Mouse (Mus musculus) gastrocnemius, postnatal 25 days (tissue): ENCODE measurements around the gene Mob4. TPM values are rescaled to one million over a fixed set of nuclear protein-coding genes. Genes with fewer than 3 reads are reported as not detected.

Experiments used
- DNase-seq: peaks from one replicate; pipeline ENCODE4 v3.0.0; 2022
- total RNA-seq, 2 experiments: library from RNA; stranded (reverse); gene quantifications; 1 replicate in 1 of 2; 2 replicates in 1 of 2; pipeline ENCODE4 v1.2.3; 2021

The Mob4 gene
- total RNA-seq, 2 experiments from 2014 or later, result 34.1 to 38.5 TPM

GRCm38 (mm10) chr1:55131424-55132014 lies 488 bp downstream of the Mob4 start:
- DNase-seq, result no peak

DNA sequence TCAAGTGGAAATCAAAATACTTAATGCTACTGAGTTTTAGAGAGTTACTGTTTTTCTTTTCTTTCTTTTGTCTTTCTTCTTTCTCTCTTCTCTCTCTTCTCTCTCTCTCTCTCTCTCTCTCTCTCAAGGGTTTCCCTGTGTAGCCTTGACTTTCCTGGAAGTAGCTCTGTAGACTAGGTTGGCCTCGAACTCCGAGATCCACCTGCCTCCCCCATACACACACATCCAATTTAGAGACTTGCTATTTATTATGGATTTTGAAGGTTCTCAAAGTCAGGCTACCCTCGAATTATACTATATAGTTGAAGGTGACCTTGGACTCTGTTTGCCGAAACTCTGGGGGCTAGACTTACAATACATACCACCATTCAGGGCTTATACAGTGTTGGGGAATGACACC lies 1.3 kb downstream of the Mob4 start:
- no peak for DNase-seq

- DNase-seq, result no peak
Measured at GRCm38 (mm10) chr1:55133173-55133572, 2.1 kb downstream of the Mob4 start.

- no peak for DNase-seq
Measured at GRCm38 (mm10) chr1:55134301-55134700, 3.3 kb downstream of the Mob4 start.

- no peak for DNase-seq
Measured at GRCm38 (mm10) chr1:55135846-55136245, 4.8 kb downstream of the Mob4 start.

GRCm38 (mm10) chr1:55144338-55144737 lies 13.3 kb downstream of the Mob4 start:
- no peak for DNase-seq

- no peak for DNase-seq
Measured at GRCm38 (mm10) chr1:55145556-55145955, 14.5 kb downstream of the Mob4 start.

- no peak for DNase-seq
Measured at GRCm38 (mm10) chr1:55157329-55157728, 26.3 kb downstream of the Mob4 start.

- DNase-seq, result no peak
Measured at GRCm38 (mm10) chr1:55158211-55158610, 27.2 kb downstream of the Mob4 start.

DNA sequence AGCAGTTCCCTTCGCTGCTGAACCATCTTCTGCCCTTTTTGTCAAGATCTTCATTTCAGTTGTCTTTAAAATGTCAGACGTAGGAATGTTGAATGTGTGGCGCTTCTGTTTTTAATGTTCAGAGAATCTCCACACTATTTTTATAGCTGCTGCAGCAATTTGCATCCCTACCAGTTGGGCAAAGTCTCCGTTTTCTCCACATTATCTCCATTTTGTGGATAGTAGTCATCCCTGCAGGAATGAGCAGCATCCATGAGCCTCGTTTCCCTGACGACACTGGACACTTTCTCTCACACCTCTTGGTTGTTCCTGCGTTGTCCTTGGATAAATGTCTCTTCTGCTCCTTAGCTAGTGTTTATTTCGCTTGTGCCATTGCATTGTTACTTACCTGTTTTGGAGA lies 27.8 kb downstream of the Mob4 start:
- no peak for DNase-seq

- DNase-seq, result no peak
Measured at GRCm38 (mm10) chr1:55160218-55160617, 29.2 kb downstream of the Mob4 start.

DNA sequence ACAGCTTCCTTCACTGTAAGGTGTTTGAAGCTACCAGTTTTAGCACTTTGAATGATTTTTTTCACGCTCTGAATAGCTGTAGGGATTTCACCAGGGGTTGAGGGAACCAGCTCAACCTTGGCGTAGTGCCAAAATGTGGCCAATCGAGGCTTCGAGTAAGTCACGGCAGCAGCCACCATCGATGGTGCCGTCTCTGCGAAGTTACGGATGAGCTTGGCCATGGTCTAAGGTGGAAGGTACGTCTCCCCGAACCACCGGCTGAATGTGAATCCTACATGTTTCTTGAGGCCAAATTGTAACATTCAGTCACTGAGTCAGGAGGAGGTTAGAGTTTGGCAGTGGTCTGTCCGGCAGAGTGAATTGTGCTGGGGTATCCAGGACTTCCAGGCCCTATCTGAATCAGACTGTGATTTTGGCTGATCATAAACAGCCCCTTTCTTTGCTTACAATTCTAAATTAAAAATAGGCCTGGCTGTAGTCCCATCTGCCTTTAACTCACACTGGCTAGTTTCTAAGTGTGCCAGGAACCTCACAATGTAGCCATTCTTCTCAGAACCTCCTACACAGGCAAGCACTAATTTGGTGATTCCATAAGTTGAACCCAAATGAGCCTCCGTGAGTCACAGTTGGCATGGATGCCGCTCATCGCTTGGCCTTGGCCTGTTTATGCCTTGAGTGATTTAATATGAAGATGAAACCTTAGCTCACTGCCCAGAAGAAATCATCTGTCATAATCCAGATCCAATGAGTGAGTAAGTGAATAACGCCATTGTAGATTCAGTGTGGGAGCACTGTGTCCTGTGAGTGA lies 30.0 kb downstream of the Mob4 start:
- no peak for DNase-seq

DNA sequence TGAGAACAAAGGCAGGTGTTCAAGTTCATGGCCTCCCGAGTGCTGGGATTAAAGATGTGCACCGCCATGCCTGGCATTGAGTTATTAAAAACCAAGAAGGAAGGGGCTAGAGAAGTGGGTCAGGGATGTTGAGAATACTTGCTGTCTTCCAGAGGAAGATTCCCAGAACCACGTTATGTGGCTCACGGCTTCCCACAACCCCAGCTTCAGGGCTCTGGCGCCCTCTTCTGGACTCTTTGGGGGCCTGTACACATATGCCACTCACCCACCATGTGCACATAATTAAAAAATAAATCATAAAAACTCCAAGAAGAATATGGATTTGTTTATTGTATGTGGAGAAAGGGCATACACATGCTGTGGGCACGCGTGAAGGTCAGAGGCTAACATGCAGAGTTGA lies 30.9 kb downstream of the Mob4 start:
- DNase-seq, result no peak

- DNase-seq, result no peak
Measured at GRCm38 (mm10) chr1:55162781-55163180, 31.8 kb downstream of the Mob4 start.

GRCm38 (mm10) chr1:55164005-55164404 lies 33.0 kb downstream of the Mob4 start:
- DNase-seq, result no peak

DNA sequence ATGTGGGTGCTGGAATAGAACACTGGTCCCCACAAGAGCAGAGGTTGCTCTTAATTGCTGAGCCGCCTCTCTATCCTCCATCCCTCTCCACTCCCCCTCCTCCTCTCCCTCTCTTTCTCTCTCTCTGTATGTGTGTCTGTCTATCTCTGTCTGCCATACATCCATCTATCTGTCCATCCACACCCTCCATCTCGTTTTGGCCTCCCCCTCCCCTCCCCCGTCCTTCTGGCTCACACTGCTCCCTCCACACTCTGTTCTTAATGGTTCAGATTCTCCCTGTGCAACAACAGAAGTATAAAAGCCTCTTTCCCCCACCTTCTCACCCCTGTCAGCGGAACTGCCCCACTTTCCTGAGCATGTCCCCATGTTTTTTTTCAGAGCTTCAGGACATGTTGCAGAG lies 36.5 kb downstream of the Mob4 start:
- DNase-seq, result no peak

DNA sequence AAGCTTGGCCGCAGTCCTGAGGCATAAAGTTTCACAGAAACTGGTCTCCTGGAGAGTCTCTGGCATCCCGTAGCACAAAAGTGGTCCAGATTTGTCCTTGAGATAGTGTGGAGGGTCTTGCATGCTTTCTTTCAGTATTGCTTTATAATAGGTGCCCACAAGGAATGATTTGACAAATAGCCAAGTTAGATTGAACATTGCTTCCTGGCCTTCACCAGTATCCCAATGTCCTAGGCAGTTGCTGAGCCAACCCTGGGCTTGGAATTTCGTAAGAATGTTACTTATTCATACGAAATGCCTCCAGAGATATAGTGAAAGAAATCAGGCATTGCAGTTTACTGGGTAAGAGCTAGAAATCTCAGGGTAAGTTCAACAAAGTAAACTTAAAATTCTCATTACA lies 37.6 kb downstream of the Mob4 start:
- no peak for DNase-seq

DNA sequence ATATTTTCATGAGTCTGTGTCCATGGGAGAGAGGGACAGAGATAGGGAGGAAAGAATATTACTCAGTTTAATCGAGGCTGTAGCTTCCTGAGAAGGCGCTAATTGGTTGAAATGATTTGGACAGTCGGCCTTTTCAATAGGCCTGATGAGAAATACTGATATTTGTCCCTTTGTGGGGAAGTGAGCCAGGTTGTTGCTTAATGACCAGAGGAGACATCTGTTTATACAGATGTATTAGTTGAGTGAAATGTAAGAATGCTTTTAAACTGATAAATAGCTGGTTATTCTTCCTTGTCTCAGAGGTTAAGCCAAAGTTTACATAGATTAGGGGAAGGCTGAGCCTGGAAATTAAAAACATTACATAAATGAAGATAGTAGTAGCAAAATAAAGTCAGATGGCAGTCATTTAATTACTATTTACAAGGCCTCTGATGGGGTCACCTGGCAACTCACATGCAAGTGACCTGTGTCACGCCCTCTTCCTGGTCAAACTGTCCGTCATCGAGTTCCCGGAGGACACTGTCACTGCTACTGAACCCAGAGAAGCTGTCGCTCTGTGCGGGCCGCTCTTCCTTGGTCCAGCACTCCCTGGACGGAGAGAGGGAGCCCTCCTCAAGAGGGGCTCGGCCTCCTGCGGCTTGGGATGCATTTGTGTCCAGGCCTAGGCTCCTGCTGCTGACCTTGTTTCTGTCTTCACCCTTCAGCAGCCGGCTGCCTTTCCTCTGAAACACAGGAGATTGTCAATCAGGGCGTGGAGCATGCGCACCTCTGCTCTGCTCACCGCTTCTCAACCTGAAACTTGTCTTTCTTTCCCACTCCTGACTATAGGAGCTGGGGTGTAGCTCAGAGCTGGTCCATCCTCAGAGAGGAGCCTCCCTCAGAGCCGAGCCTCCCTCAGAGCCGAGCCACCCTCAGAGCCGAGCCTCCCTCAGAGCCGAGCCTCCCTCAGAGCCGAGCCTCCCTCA lies 40.6 kb downstream of the Mob4 start:
- no peak for DNase-seq

- DNase-seq, result no peak
Measured at GRCm38 (mm10) chr1:55173720-55174557, 42.9 kb downstream of the Mob4 start.

DNA sequence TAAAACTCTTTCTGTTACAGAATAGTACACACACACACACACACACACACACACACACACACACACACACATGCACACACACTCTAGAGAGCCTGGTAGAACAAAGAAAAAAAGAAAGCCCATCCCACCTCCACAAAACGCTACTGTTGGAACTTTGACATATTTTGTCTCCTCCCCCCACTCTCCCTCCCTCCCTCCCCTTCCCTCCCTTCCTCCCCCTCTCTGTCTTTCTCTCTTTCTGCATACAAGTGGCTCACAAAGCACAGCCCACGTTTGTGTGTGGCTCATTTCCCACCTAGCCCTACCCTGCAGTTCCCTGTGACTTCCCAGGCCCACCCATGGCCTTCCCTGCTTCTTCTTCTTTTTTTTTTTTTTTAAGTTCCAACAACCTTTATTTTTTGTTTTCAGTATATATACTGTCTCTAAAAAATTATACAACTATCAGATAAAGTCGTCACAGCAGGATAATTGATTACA lies 43.6 kb downstream of the Mob4 start:
- DNase-seq, result no peak

DNA sequence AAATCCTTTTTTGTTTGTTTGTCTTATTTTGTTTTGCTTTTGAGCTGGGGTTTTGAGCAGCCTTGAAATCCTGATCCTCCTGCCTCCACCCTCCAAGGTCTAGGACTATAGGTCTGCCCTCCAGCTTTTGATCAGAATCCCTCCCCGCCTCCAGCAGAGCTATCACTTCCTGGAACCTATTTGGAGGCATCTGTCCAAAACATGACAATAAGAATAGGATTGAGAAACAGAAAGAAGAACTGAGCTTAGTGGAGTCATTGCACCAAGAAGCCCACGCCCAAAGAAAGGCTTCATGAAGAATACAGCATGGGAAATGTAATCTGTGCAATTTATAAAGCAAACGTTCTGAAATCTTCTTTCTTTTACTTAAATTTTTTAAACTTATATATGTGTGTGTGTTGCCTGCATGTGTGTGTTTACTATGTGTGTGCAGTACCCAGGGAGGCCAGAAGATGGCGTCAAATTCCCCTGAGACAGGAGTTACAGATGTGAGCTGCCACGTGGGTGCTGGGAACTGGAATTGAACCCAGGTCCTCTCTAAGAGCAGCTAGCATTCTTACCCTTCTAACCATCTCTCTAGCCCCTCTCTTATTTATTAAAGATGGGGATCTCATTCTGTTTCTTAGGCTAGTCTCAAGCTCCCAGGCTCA lies 49.0 kb downstream of the Mob4 start:
- DNase-seq, result no peak
